Mouse (Mus musculus): Measurements from ENCODE around the gene Gpx5. TPM values are rescaled to one million over a fixed set of nuclear protein-coding genes. Genes with fewer than 3 reads are reported as not detected.
"Not testable (repeated sequence)": the region's sequence is repeated elsewhere in the genome, so short reads cannot be mapped to it uniquely, and the experiment has no call there.

Gpx5 gene
- polyA plus RNA-seq, 1 experiment from 2014 or later, result not detected

DNA sequence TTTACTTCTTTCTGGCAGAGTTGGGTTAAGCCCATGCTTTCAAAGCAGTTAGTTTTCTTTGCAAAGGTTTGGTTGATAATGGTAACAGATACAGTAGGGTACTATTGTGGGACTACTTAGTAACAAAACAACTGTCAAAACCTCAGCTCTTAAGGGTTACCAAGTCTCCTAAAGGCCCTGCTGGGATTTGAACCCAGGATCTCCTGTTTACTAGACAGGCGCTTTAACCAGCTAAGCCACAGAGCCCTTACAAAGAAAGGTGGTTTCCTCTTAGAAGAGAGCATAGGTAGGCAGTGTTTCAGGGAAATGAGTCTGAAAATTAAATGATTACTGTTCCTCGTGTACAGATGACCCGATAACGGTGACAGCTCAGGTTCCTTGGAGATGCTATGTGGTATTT, 43.5 kb downstream of the Gpx5 start:
- DNase-seq (ENCODE audit: low spot score), result peak; percentile 53
- Histone ChIP-seq H3K36me3 (ENCODE audit: control insufficient read depth, insufficient read depth, low read length) (no peaks in the 10 kb centered on the region), H3K4me2 (peak overlapping the region; percentile 63), H3K27me3 (replicated peaks; ENCODE audit: control insufficient read depth, insufficient read depth, low read length) (no peaks in the 10 kb centered on the region; the same call in 1 of the 2 replicates), H3K4me1 (replicated peaks; ENCODE audit: control insufficient read depth, insufficient read depth, low read length) (no peaks in the 10 kb centered on the region; the same call in 1 of the 2 replicates), H3K4me3 (ENCODE audit: low read depth, low read length) (peak overlapping the region; percentile 36), H3K9me3 (ENCODE audit: control insufficient read depth, low read length) (no peaks in the 10 kb centered on the region), H3K9ac (ENCODE audit: low read depth, low read length) (no peak overlapping the region), H3K27ac (ENCODE audit: low read depth, low read length) (no peak overlapping the region)
- WGBS, result 14% methylated on average over 4 of the region's 4 CpGs
- peak; percentile 84 for ATAC-seq (replicated peaks; ENCODE audit: low FRiP score)

DNA sequence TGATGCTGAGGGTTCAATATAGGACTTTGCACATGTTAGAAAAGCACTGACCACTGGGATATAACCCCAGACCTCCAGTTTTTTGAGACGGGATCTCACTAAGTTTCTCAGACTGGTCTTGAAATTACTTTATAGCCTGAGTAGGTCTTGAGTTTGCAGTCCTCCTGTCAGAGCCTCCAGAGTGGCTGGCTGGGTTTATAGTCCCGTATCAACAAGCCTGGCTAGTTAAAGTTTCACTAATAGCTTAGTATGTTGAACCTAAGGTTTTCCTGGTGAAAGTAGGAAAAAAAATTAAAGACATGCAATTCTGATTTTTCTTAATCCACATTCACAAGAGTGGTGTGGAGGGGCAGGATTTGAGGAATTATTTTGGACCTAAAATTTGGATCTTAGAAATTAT, 46.3 kb downstream of the Gpx5 start:
- WGBS, result 76% methylated on average over 2 of the region's 2 CpGs

DNA sequence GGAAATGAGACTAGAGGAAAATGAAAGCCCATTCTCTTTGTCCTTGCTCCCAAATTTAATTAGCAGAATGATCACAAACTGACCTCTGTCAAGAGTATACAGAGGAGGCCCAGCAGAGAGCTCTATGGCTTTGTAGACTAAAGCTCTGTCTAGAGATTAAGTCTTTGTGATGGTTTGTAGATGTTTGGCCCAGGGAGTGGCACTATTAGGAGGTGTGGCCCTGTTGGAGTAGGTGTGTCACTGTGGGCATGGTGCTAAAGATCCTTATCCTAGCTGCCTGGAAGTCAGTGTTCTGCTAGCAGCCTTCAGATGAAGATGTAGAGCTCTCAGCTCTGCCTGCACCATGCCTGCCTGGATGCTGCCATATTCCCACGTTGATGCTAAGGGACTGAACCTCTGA, 47.6 kb downstream of the Gpx5 start:
- not testable (repeated sequence) for H3K4me3 ChIP-seq (ENCODE audit: low read depth, low read length); H3K36me3 ChIP-seq (ENCODE audit: control insufficient read depth, insufficient read depth, low read length); H3K27me3 ChIP-seq (replicated peaks; ENCODE audit: control insufficient read depth, insufficient read depth, low read length); ATAC-seq (replicated peaks; ENCODE audit: low FRiP score); H3K4me2 ChIP-seq; H3K9me3 ChIP-seq (ENCODE audit: control insufficient read depth, low read length); H3K9ac ChIP-seq (ENCODE audit: low read depth, low read length); H3K27ac ChIP-seq (ENCODE audit: low read depth, low read length); H3K4me1 ChIP-seq (replicated peaks; ENCODE audit: control insufficient read depth, insufficient read depth, low read length); DNase-seq (ENCODE audit: low spot score)
- WGBS, result 39% methylated on average over 1 of the region's 1 CpGs

More for the DNA sequence above, 46.3 kb downstream of the Gpx5 start:
- ATAC-seq (replicated peaks; ENCODE audit: low FRiP score), result no peak
- Histone ChIP-seq H3K4me3 (ENCODE audit: low read depth, low read length) (no peak overlapping the region), H3K27me3 (replicated peaks; ENCODE audit: control insufficient read depth, insufficient read depth, low read length) (no peaks in the 10 kb centered on the region; the same call in 1 of the 2 replicates), H3K36me3 (ENCODE audit: control insufficient read depth, insufficient read depth, low read length) (no peaks in the 10 kb centered on the region), H3K9ac (ENCODE audit: low read depth, low read length) (no peak overlapping the region), H3K4me2 (no peak overlapping the region), H3K9me3 (ENCODE audit: control insufficient read depth, low read length) (no peaks in the 10 kb centered on the region), H3K4me1 (replicated peaks; ENCODE audit: control insufficient read depth, insufficient read depth, low read length) (no peaks in the 10 kb centered on the region; the same call in 1 of the 2 replicates), H3K27ac (ENCODE audit: low read depth, low read length) (no peak overlapping the region)
- no peak for DNase-seq (ENCODE audit: low spot score)

DNA sequence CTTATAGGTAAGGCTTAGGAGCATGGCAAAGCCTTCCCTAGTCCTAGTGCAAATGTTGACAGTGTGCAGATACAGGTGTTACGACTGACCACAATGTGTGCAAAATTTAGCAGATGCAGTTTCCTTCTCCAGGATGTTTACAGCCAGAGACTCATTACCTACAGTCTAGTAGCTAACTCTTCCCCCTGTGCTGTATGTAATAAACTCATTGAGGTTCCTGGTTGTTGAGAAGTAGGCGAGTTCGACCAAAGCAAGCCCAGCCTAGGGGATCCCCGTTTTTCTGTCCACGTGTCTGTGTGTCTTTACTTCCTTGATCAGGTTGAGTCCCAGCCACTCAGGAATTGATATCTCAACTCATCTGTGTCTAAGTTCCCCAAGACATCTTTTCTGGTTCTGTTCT, 48.4 kb downstream of the Gpx5 start:
- no peak for DNase-seq (ENCODE audit: low spot score)
- no peak for ATAC-seq (replicated peaks; ENCODE audit: low FRiP score)
- no peaks in the 10 kb centered on the region for H3K36me3 ChIP-seq (ENCODE audit: control insufficient read depth, insufficient read depth, low read length)
- no peak overlapping the region for H3K9ac ChIP-seq (ENCODE audit: low read depth, low read length)
- no peak overlapping the region for H3K27ac ChIP-seq (ENCODE audit: low read depth, low read length)
- peaks cover under 1% of the 10 kb centered on the region; the same call in 1 of the 2 replicates for H3K9me3 ChIP-seq (ENCODE audit: control insufficient read depth, low read length)
- H3K4me1 ChIP-seq (replicated peaks; ENCODE audit: control insufficient read depth, insufficient read depth, low read length), result no peaks in the 10 kb centered on the region; the same call in none of the 2 replicates
- H3K4me3 ChIP-seq (ENCODE audit: low read depth, low read length), result no peak overlapping the region
- WGBS, result 63% methylated on average over 5 of the region's 5 CpGs
- H3K4me2 ChIP-seq, result peak overlapping the region; percentile 90; the same call in 1 of the 2 replicates
- H3K27me3 ChIP-seq (replicated peaks; ENCODE audit: control insufficient read depth, insufficient read depth, low read length), result no peaks in the 10 kb centered on the region; the same call in 1 of the 2 replicates

DNA sequence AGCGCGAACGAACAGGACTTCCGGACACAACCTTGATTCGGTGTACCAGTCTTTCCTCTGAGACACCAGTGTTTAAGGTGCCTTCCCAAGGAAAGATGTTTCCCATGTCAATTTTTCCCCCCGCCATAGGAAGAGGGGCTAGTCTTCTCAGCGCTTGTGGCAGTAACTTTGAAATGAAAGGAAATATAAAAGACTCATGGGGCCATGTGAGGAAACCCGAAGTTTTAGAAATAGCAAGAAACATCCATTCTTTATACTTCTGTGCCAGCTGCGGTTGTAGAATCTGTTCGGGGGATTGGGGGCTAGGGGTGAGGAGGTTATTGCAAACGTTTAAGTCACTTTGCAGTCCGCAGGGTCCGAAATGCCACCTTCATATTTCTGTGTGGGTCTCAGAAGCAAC, 49.3 kb downstream of the Gpx5 start:
- DNase-seq (ENCODE audit: low spot score) (no peak), ATAC-seq (replicated peaks; ENCODE audit: low FRiP score) (no peak)
- no peak overlapping the region for H3K27ac ChIP-seq (ENCODE audit: low read depth, low read length)
- peaks cover 2% of the 10 kb centered on the region; the same call in 1 of the 2 replicates for H3K9me3 ChIP-seq (ENCODE audit: control insufficient read depth, low read length)
- WGBS, result 13% methylated on average over 13 of the region's 13 CpGs
- no peaks in the 10 kb centered on the region for H3K36me3 ChIP-seq (ENCODE audit: control insufficient read depth, insufficient read depth, low read length)
- H3K4me3 ChIP-seq (ENCODE audit: low read depth, low read length), result peak overlapping the region; percentile 49
- H3K4me1 ChIP-seq (replicated peaks; ENCODE audit: control insufficient read depth, insufficient read depth, low read length), result no peaks in the 10 kb centered on the region; the same call in none of the 2 replicates
- peak overlapping the region; percentile 17; the same call in 1 of the 2 replicates for H3K9ac ChIP-seq (ENCODE audit: low read depth, low read length)
- H3K4me2 ChIP-seq, result peak overlapping the region; percentile 90
- no peaks in the 10 kb centered on the region; the same call in 1 of the 2 replicates for H3K27me3 ChIP-seq (replicated peaks; ENCODE audit: control insufficient read depth, insufficient read depth, low read length)

DNA sequence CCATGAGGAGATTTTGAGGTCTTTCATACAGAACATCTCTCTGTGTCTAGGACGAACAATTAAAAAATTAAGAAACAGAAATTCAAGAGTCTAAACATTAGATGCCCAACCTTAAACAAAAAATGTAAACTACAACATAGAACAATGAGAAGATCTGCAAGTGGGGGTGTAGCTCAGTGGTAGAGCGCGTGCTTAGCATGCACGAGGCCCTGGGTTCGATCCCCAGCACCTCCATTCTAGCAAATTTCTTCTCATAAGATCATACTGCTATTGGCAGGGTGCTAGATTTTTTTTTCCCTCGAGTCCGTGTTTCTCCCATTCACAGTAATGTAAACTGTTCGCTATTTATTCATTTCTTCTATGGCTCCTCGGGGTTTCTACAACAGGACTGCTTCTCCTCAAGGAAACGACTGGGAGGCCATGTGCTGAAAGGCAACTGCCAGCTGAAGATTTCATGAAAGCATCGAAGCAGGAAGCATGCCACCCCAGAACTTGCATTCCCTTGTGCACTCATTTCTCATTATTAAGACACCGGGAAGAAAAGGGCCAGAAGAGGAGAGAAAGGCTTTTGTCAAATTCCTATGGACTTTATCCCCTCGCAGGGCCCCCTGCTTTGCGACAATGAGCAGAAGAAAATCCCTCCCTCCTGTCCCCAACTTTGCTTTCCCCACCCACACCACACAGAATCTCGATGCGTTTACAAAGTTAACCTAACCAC, 50.0 kb downstream of the Gpx5 start:
- DNase-seq (ENCODE audit: low spot score) (peak; percentile 74), ATAC-seq (replicated peaks; ENCODE audit: low FRiP score) (peak; percentile 76)
- H3K36me3 ChIP-seq (ENCODE audit: control insufficient read depth, insufficient read depth, low read length), result no peaks in the 10 kb centered on the region
- 6% methylated on average over 16 of the region's 16 CpGs for WGBS
- H3K4me1 ChIP-seq (replicated peaks; ENCODE audit: control insufficient read depth, insufficient read depth, low read length), result no peaks in the 10 kb centered on the region; the same call in none of the 2 replicates
- H3K4me3 ChIP-seq (ENCODE audit: low read depth, low read length), result peak overlapping the region; percentile 49
- H3K27me3 ChIP-seq (replicated peaks; ENCODE audit: control insufficient read depth, insufficient read depth, low read length), result no peaks in the 10 kb centered on the region; the same call in 1 of the 2 replicates
- H3K9ac ChIP-seq (ENCODE audit: low read depth, low read length), result peak overlapping the region; percentile 17; the same call in 1 of the 2 replicates
- H3K4me2 ChIP-seq, result peak overlapping the region; percentile 90
- H3K27ac ChIP-seq (ENCODE audit: low read depth, low read length), result no peak overlapping the region
- H3K9me3 ChIP-seq (ENCODE audit: control insufficient read depth, low read length), result peaks cover 2% of the 10 kb centered on the region; the same call in 1 of the 2 replicates

DNA sequence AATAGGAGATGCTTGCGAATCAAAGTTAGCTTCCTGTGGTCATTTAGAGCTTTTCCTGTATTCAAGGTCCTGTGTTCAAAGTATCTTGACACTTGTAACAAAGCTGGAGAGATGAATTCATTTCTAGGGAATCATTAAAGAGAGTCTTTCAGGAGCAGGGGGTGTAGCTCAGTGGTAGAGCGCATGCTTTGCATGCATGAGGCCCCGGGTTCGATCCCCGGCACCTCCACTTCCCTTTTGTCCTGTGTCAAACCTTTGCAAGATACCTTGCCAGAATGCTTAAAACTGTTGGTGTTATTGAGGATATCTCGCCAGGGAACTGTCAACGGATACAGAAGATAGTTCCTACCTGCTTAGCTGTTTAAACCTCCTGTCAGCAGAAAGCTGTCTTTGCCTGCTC, 51.7 kb downstream of the Gpx5 start:
- Histone ChIP-seq H3K9me3 (ENCODE audit: control insufficient read depth, low read length) (peaks cover 2% of the 10 kb centered on the region; the same call in 1 of the 2 replicates), H3K4me1 (replicated peaks; ENCODE audit: control insufficient read depth, insufficient read depth, low read length) (no peaks in the 10 kb centered on the region; the same call in none of the 2 replicates), H3K9ac (ENCODE audit: low read depth, low read length) (no peak overlapping the region), H3K27me3 (replicated peaks; ENCODE audit: control insufficient read depth, insufficient read depth, low read length) (no peaks in the 10 kb centered on the region; the same call in 1 of the 2 replicates), H3K27ac (ENCODE audit: low read depth, low read length) (no peak overlapping the region), H3K4me2 (peak overlapping the region; percentile 48), H3K36me3 (ENCODE audit: control insufficient read depth, insufficient read depth, low read length) (no peaks in the 10 kb centered on the region), H3K4me3 (ENCODE audit: low read depth, low read length) (peak overlapping the region; percentile 15; the same call in 1 of the 2 replicates)
- DNase-seq (ENCODE audit: low spot score) (peak; percentile 86), ATAC-seq (replicated peaks; ENCODE audit: low FRiP score) (peak; percentile 92)
- WGBS, result 5% methylated on average over 7 of the region's 7 CpGs

DNA sequence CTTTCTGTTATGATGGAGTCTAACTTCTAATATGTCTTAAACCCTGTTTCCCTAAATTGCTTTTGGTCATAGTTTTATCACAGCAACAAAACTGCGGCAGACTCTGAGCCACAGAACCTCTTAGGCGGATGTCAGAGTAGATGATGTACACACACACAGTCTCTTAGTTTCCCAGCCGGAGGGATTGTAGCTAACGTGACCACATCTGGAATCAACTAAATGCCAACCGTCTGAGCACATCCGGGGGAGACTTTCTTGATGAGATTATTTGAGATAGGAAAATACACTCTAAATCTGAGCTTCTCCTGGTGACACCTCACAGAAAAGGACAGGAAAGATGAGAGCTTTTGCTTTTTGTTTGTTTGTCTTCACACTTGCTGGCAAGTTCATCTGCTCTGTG, 55.4 kb downstream of the Gpx5 start:
- Histone ChIP-seq H3K27me3 (replicated peaks; ENCODE audit: control insufficient read depth, insufficient read depth, low read length) (no peaks in the 10 kb centered on the region), H3K27ac (ENCODE audit: low read depth, low read length) (no peak overlapping the region), H3K4me1 (replicated peaks; ENCODE audit: control insufficient read depth, insufficient read depth, low read length) (no peaks in the 10 kb centered on the region; the same call in 1 of the 2 replicates), H3K9me3 (ENCODE audit: control insufficient read depth, low read length) (peaks cover 2% of the 10 kb centered on the region; the same call in 1 of the 2 replicates), H3K9ac (ENCODE audit: low read depth, low read length) (no peak overlapping the region), H3K4me2 (no peak overlapping the region), H3K36me3 (ENCODE audit: control insufficient read depth, insufficient read depth, low read length) (no peaks in the 10 kb centered on the region), H3K4me3 (ENCODE audit: low read depth, low read length) (no peak overlapping the region)
- 69% methylated on average over 6 of the region's 6 CpGs for WGBS
- ATAC-seq (replicated peaks; ENCODE audit: low FRiP score), result no peak
- DNase-seq (ENCODE audit: low spot score), result no peak
